Mouse (Mus musculus): Measurements from ENCODE around the gene Vmp1.

Gene Vmp1

DNA sequence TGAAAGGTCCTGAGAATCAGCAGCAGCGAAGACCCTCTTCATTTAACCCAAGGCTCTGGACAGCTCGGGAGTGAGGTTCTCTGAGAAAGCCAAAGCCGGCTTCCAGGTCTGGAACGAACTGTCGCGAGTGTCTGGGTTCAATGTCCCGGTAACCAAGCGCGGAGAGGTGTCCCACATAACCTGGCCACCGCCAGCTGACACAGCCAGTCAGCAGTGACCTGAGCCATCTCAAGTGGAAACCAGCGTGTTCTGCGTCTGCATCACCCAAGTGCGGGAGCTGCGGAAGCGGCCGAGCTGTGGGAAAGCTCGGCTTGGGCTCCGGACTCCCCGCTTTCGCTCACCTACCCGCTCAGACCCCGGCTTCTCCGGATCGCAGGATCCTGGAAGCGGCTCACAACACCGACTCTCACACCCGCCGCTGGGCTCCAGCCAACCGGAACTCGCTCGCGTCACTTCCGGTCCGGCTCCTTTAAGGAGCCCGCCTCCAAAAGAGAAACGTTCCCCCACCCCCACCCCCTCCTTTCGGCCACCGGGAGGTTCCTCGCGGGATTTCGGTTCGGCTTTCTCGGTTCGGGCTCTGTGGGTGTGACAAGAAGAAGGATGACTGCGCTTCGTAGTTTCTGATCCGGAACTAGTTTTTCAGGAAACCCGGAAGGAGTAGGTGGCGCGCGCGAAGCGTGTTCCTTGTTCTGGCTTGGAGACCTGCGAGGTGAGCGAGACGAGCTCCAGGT, at the start of gene Vmp1, which contains the start of gene Ptrh2:
Vmp1 (minus strand) TSS at position 442 of the 731 bp plus-strand sequence.
Ptrh2 (plus strand) TSS at position 591 of the 731 bp plus-strand sequence.
- DNase-seq (ENCODE audit: low spot score), result peak; percentile 91

DNA sequence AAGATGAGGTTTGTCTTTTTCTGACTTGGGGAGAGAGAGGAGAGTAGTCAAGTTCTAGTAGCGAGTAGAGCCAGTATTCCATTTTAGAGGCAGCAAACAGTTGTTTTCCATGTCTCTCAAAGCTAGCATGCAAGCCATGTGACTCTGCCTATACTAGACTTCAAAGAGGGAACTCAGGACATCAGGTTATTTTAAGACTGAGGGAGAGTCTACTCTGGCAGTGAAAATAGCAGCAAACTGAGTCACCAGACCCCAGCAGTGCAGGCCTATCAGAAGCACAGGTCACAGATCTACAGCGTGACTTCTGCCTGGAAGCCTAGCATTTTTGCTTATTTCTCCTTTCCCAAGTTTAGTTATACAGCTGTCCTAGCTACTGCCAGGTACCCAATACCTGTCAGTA, 47.8 kb upstream of the Vmp1 start:
- no peak for DNase-seq (ENCODE audit: low spot score)

DNA sequence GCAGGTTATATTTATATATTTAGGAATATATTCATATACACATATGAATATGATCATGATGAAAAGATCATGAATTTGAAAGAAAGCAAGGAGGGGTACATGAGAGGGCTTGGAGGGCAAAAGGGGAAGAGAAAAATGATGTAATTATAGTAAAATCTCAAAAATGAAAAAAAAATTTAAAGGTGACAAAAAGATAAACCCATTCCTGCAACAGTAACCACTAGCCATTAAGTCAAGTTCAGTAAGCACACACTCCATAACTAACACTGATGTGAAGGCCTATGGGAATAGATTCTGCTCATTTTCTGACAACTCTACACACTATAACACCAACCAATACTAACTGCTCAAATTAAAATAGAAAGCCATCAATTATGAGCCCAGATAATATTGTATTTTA, 42.0 kb upstream of the Vmp1 start:
- no peak for DNase-seq (ENCODE audit: low spot score)

DNA sequence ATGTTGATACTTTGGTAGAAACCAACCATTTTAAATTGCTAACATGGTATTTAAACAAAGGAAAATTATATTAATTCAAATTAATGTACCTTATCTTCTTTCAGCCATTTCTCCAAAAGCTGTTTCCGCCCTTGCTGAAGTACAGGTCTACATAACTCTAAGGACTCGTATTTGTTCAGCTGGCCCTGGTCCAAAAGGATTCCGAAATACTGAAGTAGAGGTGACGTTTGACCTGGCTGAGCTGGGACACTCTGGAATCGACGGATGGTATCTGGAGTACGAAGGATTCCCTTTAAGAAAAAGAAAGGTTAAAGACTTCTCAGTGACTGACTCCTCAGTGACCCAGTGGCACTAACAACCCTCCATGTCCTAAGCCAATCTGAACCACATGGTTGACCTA, 41.3 kb upstream of the Vmp1 start:
- DNase-seq (ENCODE audit: low spot score), result no peak

DNA sequence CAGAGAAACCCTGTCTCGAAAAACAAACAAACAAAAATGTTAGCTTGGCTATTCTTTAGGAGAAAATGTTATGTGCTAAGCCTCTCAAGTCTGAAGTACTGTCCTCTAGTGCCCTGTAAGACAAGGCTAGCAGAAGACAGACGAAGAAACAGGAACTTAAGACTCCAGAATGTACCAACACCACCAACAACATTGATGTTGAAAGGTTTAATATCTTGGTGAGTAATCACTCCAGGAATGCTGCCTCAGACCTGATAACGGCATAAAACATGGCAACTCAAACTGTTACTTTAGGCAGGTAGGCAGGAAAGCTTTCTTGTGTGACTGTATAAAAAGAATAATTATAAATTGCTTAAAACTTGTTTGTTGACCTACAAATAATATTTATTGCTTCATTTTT, 40.4 kb upstream of the Vmp1 start:
- DNase-seq (ENCODE audit: low spot score), result no peak

DNA sequence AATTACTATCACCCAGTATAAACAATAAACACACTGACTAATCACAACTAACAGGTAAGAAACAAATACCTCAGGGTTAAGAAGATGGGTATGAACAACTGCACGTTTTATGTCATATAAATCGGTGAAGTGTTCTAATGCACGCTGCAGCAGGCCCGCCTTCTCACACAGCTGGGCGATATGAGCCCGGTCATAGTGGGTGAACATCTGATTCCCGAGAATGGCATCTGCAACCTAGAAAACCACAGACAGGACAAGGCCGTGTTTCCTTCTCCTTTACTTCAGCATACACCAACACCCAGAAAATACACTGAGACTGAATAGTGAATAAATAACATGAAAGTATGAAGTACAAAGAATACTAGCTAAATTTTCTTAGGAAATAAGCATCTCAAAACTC, 35.8 kb upstream of the Vmp1 start:
- DNase-seq (ENCODE audit: low spot score), result no peak

DNA sequence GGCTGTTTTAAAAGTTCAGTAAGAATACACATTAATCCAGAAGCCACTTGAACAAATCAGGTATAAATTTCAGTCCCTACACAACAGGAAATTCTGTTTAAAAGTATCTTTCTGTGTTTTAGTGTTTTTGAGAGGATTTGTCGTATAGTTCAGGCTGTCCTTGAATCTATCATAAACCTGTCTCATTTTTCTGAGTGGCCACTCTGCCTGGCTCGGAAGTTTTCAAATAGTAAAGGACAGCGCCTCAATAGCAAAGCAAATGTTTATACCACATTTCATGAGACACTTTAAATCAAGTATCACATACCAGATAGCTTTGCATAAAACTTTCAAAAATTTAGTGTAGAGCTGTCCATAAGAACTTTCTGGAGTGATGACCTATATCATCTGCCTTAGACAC, 34.7 kb upstream of the Vmp1 start:
- DNase-seq (ENCODE audit: low spot score), result no peak

DNA sequence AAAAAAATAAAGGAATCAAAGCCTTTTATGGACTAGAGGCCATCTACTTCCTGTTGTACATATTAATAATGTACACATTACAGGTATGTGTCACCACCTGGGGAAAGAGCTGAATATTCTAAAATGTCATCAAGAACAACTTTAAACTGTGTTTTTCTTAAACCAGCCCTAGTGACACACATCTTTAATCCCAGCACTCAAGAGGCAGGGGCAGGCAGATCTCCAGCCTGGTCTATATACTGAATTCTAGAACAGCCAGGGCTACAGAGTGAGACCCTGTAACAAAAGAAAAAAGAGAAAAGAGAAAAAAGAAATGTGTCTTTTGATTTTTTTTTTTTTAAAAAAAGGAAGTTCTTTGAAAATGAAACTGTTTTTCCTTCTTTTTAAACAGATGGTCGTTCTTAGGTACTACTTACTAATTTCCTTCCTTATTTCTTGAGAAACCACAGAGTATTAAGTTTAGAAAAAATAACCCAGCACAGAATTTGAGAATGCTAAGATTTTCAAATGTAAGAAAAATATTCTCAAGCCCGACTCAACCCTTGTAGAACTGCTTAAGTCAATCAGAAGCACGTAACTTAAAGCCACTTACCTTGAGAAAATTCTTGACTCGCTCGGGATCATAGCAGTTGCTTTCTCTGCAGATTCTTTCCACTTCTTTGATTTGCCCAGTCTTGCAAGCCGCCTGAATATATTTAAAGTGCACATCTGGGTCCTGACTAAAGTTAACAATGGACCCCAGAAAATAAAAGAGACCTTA, 33.9 kb upstream of the Vmp1 start:
- no peak for DNase-seq (ENCODE audit: low spot score)

DNA sequence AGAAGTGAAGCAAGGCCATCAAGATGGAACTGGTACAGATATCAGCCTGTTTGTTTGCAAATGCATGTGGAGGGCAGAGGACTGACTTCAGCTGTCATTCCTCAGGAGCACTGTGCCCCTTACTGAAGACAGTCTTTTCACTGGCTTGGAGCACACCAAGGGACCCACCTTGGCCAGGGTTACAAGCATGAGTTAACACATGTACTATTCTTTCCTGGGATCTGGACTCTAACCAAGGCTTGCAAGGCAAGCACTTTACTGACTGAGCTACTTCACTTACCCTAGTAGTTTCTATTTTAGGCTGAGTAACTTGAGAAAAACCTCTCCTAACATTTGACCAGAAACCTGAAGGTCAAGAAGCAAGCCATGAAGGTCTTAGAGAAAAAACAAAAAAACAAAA, 31.0 kb upstream of the Vmp1 start:
- DNase-seq (ENCODE audit: low spot score), result no peak

DNA sequence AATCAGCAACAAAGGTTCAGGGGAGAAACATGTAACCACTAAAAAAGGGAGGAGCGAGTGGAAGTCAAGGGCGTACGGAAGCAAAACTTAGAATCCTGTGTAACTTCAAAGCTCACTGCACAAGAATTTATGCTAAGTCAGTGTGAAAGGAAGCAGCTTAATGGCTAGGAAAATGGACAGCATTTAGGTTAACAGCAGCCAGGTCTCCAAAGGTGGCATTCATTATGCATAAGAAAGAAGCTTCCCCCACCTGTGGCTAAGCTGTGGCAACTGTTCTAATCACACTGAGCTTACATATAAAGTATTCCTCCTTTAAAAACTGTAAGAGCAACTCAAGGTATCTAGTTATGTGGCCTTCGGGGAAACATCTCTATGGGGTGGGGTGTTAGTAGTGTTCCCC, 17.5 kb upstream of the Vmp1 start:
- DNase-seq (ENCODE audit: low spot score), result no peak

DNA sequence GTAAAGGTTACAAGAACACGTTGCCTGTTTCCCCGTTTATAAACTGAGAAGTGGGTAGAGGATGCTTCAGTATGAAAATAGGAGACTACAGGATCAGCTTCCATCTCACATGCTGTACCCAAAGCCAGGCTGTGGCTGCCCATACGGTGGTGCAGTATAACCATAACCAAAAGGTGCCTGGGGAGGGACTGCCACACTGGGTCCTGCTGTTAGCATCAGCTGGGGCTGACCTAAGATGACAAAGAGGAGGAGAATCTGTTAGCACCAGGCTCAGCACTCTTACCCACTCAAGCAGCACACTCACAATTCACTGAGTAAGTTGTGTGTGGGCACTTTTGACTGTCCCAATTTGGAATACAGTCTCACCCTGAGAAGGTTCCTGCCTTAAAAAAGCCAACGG, 11.8 kb upstream of the Vmp1 start:
- DNase-seq (ENCODE audit: low spot score), result no peak

DNA sequence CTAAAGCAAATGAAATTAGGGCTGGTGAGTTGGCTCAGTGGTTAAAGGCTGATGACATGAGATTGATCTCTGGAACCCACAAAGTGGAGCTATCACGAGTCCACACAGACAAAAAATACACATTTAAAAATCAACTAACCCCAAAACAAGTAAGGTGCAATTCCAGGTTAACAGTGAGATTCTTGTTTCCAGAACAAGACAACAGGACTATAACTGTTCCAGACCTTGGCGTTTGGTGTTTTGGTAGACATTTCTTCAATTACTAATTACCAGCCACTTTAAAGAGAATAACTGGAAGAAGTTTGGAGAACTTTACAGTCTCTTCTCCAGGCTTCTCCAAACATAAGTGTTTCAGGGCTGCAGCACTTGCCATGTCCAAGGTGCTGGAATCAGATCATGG, 8.9 kb upstream of the Vmp1 start:
- no peak for DNase-seq (ENCODE audit: low spot score)

DNA sequence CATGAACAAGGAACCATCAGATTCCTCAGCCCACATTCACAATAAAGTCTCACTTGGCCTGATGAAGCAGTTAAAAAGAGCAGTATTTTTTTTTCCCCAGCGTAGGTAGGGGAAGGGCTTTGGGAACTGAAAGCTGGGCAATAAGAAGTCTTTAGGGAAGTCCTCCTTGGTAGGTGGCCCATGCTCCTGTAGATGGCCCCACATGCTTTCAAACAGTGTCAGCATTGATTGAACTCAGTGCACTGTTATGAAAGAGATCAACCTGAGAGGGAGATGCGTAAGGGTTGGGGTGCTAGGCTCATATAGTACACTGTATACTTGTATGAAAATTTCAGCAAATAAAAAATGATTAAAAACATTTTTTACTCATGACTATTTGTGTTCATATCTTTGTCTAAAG, 8.3 kb upstream of the Vmp1 start:
- no peak for DNase-seq (ENCODE audit: low spot score)

DNA sequence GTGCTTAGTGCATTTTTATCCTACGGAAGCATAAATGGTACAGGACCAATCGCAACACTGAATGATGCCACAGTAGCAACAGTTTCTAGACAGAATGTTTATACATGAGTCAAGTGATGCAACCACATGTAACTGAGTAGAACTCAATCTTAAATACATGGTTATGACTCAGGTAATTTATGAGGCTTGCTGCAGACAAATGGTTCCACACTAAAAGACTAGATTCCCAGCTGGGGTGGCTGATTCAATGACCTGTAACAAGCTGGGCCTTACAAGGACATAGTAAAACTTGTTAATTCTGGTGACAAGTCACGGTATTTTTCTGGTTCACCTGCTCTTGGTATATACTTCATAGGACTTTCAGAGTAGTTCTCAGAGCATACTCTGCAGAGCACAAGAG, 7.8 kb upstream of the Vmp1 start:
- DNase-seq (ENCODE audit: low spot score), result no peak

DNA sequence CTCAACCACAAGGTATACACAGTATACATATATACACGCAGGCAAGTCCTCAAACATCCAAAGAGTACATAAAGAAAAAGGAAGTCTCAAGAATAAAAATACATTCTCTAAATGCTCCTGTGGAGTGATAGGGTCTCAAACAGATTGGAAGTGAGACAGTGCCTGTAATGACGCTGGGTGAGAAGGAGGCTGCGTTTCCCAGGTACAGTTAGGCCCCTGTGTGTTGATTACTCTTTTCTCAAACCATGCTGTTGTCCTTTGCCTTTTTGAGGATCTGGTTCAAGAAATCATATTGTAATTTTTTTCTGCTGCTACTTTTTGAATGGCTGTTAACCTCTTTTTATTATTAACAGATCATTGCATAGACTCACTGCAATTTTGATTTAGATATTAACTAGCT, 6.7 kb upstream of the Vmp1 start:
- DNase-seq (ENCODE audit: low spot score), result no peak

DNA sequence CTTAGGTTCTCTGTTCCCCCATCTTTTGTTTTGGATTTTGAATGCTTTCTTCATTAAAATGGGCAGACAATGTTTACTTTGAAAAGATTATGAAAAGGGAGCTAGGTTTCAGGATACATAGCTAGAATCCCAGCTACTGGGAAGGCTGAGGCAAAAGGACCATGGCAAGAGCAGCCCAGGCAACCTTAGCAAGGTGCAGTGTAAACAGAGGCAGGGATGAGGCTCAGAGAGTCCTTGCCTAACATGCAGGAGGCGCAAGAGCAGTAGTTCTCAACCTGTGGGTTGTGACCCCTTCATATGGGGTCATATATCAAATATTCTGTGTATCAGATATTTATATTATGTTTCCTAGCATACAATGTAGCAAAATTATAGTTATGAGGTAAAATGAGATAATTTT, 1.7 kb upstream of the Vmp1 start:
- DNase-seq (ENCODE audit: low spot score), result no peak

DNA sequence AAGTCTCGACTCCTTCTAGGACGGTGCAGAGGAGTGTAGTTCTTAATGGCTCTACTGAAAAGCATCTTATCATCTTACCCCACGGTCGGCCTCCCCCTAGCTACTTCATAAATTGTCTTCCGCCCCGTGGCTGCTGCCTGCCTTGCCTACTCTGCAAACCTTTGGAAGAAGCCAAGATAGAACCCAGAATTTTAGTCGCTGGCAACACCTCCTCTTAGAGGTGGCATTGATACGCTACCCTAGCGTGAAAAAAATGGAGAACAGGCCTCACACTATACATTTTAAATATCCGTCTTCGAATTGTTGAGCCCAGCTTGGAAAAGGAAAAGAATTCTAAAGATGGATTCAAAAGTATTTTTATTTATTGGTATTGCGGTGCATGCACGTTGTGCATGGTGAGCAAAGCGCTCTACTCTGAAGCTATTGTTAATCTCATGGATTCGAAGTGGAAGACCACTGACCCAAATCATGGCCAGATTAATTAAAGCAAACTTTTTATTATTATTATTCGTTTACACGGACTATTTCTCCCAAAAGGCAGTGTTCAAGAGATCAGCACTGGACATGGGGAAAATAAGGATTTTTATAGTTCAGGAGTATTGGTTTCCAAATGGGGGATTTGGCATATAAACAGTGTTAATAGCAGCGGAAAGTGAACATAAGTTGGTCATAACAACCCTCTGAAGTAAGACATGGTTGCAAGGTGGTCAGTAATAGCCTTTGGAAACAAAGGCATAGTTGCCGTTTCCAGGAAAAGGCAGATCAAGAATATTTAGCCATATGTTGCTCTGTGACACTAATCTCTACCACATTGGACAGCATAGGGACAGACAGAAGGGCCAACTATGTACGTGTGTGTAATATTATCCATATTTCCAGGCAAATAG, 733 bp upstream of the Vmp1 start:
- no peak for DNase-seq (ENCODE audit: low spot score)

DNA sequence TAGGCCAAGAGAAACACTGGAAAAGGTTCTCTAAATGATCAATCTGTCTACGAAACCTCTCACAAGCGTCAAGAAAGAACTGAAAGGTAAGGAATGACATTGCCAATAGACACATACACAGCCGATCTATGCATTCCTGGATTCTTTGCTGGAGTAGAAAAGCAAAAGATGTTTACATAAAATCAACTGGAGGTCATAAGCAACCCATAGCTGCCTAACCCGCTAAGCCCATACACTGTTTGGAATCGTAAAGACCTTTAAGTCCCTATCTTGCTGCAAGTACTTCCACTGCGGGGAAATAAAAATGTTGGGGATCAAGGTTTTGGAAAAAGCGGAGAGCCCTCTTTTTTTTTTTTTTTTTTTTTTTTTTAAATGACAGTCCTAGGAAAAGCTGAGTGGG, 775 bp downstream of the Vmp1 start:
- no peak for DNase-seq (ENCODE audit: low spot score)

DNA sequence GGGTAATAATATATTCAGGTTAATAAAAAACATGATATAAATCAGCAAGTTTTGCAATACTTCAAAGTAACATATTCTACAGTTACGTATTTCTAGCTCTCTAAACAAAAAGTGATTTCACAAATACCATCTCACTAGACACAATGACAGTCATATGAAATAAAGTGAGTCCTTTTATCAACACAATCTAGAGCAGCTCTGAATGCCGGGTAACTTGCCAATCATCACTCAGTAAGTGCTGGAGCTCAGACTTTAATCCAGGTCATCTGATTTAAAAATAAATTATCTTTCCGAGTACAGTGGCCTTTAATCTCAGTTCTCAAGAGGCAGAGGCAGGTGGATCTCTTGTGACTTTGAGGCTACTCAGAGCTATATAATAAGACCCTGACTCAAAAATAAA, 2.2 kb downstream of the Vmp1 start:
- DNase-seq (ENCODE audit: low spot score), result no peak

DNA sequence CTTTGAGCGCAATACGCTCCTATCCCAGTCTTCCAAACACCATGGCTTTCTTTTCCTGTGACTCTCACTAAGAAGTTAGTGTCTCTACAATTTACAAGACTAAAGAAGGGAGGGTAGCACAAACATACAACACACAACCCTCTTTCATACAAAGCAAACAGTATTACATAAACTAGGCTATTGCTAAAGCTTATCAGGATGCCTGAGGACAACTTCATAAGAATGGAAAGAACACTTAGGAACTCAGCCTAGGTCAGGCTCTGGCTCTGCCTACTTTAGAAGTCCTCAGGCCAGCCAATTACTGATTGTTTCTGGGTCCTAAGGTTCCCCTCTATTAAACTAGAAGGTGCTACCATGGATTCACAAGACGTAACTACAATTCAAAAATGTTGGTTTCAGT, 2.9 kb downstream of the Vmp1 start:
- no peak for DNase-seq (ENCODE audit: low spot score)

DNA sequence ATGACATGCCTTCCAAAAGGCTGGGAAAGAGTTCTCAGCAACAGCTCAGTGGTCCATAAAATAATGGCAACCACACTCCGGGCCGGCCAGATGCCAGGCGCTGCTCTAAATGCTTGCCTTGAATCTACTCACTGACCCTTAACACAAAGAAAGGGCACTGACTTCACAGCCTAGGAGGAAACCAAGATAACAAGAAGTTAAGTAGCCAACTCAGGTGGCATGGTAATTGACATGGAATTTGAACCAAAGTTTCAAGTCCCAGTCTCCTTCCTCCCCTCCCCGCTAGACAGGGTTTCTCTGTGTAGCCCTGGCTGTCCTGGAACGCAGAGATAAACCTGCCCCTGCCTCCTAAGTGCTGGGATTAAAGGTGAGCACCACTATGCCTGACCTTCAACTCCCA, 4.7 kb downstream of the Vmp1 start:
- DNase-seq (ENCODE audit: low spot score), result no peak

DNA sequence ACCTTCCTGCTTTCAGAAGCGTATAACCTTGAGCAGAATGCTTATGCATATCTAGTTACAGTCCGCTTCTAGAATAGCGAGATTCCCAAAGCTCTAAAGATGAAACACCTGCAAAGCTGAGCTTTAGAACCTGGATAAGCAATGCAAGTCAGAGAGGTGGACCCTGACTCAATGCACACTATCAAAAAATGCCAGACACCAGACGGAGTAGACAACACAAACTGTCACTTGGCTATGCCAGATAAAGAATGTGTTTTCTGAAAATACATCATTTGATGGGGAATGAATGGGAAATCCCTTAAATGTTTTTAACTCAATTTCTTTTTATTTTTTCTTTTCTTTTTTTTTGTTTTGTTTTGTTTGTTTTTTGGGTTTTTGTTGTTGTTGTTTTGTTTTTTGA, 8.1 kb downstream of the Vmp1 start:
- no peak for DNase-seq (ENCODE audit: low spot score)

DNA sequence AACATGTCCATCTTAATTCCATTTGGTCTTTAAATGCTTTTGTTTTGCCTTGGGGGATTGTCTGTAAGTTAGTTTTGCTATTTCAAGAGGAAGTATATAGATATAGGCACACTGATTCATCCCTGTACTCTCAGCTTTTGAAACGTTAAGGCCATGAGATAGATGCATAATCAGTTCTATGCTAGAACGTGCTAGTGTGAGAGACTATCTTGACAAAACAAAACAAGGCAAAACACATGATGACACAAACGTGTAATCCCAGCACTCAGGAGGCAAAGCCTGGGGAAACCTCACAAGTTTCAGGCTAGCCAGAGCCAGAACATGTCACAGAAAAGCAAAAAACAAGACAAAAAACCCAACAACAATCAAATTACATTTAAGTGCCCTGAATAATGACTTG, 10.9 kb downstream of the Vmp1 start:
- DNase-seq (ENCODE audit: low spot score), result no peak
